Comparison of ENCODE assay signal across 8 mouse cellular contexts in genomic region chr9:46246752-46247324, GRCm38 (mm10). TPM values are rescaled to one million over a fixed set of nuclear protein-coding genes. Genes with fewer than 3 reads are reported as not detected.
DNase-seq lines count a peak whose midpoint lies in the region; ATAC-seq lines count a peak whose summit lies in the region.

No protein-coding gene starts in this region.

- 26% methylated on average over 11 of the region's 11 CpGs for WGBS in forebrain, embryonic 10.5 days
- WGBS in forebrain, embryonic 12.5 days = 31% methylated on average over 11 of the region's 11 CpGs
- WGBS in embryonic facial prominence, embryonic 13.5 days = 28% methylated on average over 11 of the region's 11 CpGs
- 30% methylated on average over 11 of the region's 11 CpGs for WGBS in hindbrain, embryonic 16.5 days

- H3K9me3 ChIP-seq in forebrain, embryonic 10.5 days = no peaks in the 10 kb centered on the region
- H3K9me3 ChIP-seq in forebrain, embryonic 12.5 days = no peaks in the 10 kb centered on the region
- no peaks in the 10 kb centered on the region for H3K9me3 ChIP-seq in embryonic facial prominence, embryonic 13.5 days
- no peaks in the 10 kb centered on the region for H3K9me3 ChIP-seq in hindbrain, embryonic 16.5 days (ENCODE audit: control insufficient read depth, low read length)

- H3K4me3 ChIP-seq in forebrain, embryonic 10.5 days = no peak overlapping the region
- H3K4me3 ChIP-seq in forebrain, embryonic 12.5 days (replicated peaks) = no peak overlapping the region
- no peak overlapping the region for H3K4me3 ChIP-seq in embryonic facial prominence, embryonic 13.5 days
- H3K4me3 ChIP-seq in hindbrain, embryonic 16.5 days (ENCODE audit: low read length) = no peak overlapping the region

- H3K4me2 ChIP-seq in forebrain, embryonic 12.5 days = no peak overlapping the region
- peak overlapping the region; percentile 37 for H3K4me2 ChIP-seq in embryonic facial prominence, embryonic 13.5 days
- peak overlapping the region; percentile 15 for H3K4me2 ChIP-seq in hindbrain, embryonic 16.5 days (ENCODE audit: low read length)

- H3K9ac ChIP-seq in forebrain, embryonic 12.5 days = no peak overlapping the region
- H3K9ac ChIP-seq in embryonic facial prominence, embryonic 13.5 days = 0 out of 2 replicates have a peak overlapping the region, but pooled peaks have one; percentile 21
- no peak overlapping the region for H3K9ac ChIP-seq in hindbrain, embryonic 16.5 days (ENCODE audit: low read depth, low read length)

- 0 out of 2 replicates have a peak, but pooled peaks cover 15% of the 10 kb centered on the region for H3K27me3 ChIP-seq in forebrain, embryonic 10.5 days (ENCODE audit: poor library complexity, severe bottlenecking)
- peaks cover 3% of the 10 kb centered on the region; the same call in 1 of the 2 replicates for H3K27me3 ChIP-seq in forebrain, embryonic 12.5 days
- H3K27me3 ChIP-seq in embryonic facial prominence, embryonic 13.5 days = no peaks in the 10 kb centered on the region
- H3K27me3 ChIP-seq in hindbrain, embryonic 16.5 days (replicated peaks; ENCODE audit: control insufficient read depth, insufficient read depth, low read length) = no peaks in the 10 kb centered on the region

- H3K27ac ChIP-seq in forebrain, embryonic 10.5 days = no peak overlapping the region
- no peak overlapping the region for H3K27ac ChIP-seq in forebrain, embryonic 12.5 days
- no peak overlapping the region for H3K27ac ChIP-seq in embryonic facial prominence, embryonic 13.5 days
- no peak overlapping the region for H3K27ac ChIP-seq in hindbrain, embryonic 16.5 days (ENCODE audit: low read depth, low read length)

- H3K36me3 ChIP-seq in forebrain, embryonic 10.5 days (replicated peaks) = no peaks in the 10 kb centered on the region
- H3K36me3 ChIP-seq in forebrain, embryonic 12.5 days (replicated peaks) = no peaks in the 10 kb centered on the region
- H3K36me3 ChIP-seq in embryonic facial prominence, embryonic 13.5 days = no peaks in the 10 kb centered on the region
- no peaks in the 10 kb centered on the region for H3K36me3 ChIP-seq in hindbrain, embryonic 16.5 days (ENCODE audit: control insufficient read depth, insufficient read depth, low read length)

- peak; percentile 70 for DNase-seq in forebrain, embryonic 10.5 days (ENCODE audit: extremely low spot score, low spot score)
- peak; percentile 74 for DNase-seq in adrenal gland, postnatal 14 days
- peak; percentile 43 to 46 for DNase-seq in layer of hippocampus, postnatal 36 days
- DNase-seq in right cerebral cortex, postnatal 14 days = peak; percentile 68

- no peak for ATAC-seq in forebrain, embryonic 12.5 days (ENCODE audit: low FRiP score)
- ATAC-seq in embryonic facial prominence, embryonic 13.5 days (ENCODE audit: insufficient number of reproducible peaks, insufficient read depth, low FRiP score, low TSS enrichment, low read depth) = no peak
- peak; percentile 89 for ATAC-seq in hindbrain, embryonic 16.5 days
- ATAC-seq in megakaryocyte, adult 5-6 weeks (ENCODE audit: poor library complexity, severe bottlenecking) = peak; percentile 73

- H3K4me1 ChIP-seq in forebrain, embryonic 10.5 days = peaks cover 9% of the 10 kb centered on the region; the same call in 1 of the 2 replicates
- no peaks in the 10 kb centered on the region for H3K4me1 ChIP-seq in forebrain, embryonic 12.5 days
- no peaks in the 10 kb centered on the region for H3K4me1 ChIP-seq in embryonic facial prominence, embryonic 13.5 days
- H3K4me1 ChIP-seq in hindbrain, embryonic 16.5 days (ENCODE audit: control insufficient read depth, insufficient read depth, low read depth, low read length) = no peaks in the 10 kb centered on the region

RNA-seq across cellular contexts. Expression of gene Apoa4, which starts 6.3 kb away (rescaled TPM):
- polyA plus RNA-seq in forebrain, embryonic 10.5 days (2016; fragmentation: Nextera tagmentation; extraction: Ambion mirVana) = not detected in 2 replicates
- not detected in 2 replicates for polyA plus RNA-seq in forebrain, embryonic 12.5 days (2016; fragmentation: Nextera tagmentation; extraction: Ambion mirVana)
- total RNA-seq in adrenal gland, postnatal 14 days (2021) = 0.86 and 4.1 TPM in 2 replicates
- polyA plus RNA-seq in embryonic facial prominence, embryonic 13.5 days (2015; fragmentation: Nextera tagmentation; extraction: Ambion mirVana) = 0.47 TPM in 1 of 2 replicates, not detected in the other
- polyA plus RNA-seq in hindbrain, embryonic 16.5 days (2015; fragmentation: Nextera tagmentation; extraction: Ambion mirVana) = not detected in 2 replicates
- total RNA-seq in layer of hippocampus, postnatal 36 days (2021) = not detected
- not detected in 2 replicates for total RNA-seq in megakaryocyte, adult 5-6 weeks (2015)
- total RNA-seq in megakaryocyte, adult 5-6 weeks (2017) = not detected in 2 replicates

RNA-seq across cellular contexts. Expression of gene Apoc3, which starts 11.4 kb away (rescaled TPM):
- polyA plus RNA-seq in forebrain, embryonic 10.5 days (2016; fragmentation: Nextera tagmentation; extraction: Ambion mirVana) = not detected in 2 replicates
- polyA plus RNA-seq in forebrain, embryonic 12.5 days (2016; fragmentation: Nextera tagmentation; extraction: Ambion mirVana) = not detected in 2 replicates
- total RNA-seq in adrenal gland, postnatal 14 days (2021) = 9.9 and 222 TPM in 2 replicates
- polyA plus RNA-seq in embryonic facial prominence, embryonic 13.5 days (2015; fragmentation: Nextera tagmentation; extraction: Ambion mirVana) = 0.92 TPM in 1 of 2 replicates, not detected in the other
- not detected in 2 replicates for polyA plus RNA-seq in hindbrain, embryonic 16.5 days (2015; fragmentation: Nextera tagmentation; extraction: Ambion mirVana)
- 1 to 10 TPM in 1 of 2 experiments, not detected in 1; 1.4 TPM for total RNA-seq in layer of hippocampus, postnatal 36 days (2021)
- total RNA-seq in megakaryocyte, adult 5-6 weeks (2015) = not detected in 2 replicates
- total RNA-seq in megakaryocyte, adult 5-6 weeks (2017) = not detected in 2 replicates

RNA-seq across cellular contexts. Expression of gene Apoa1, which starts 18.5 kb away (rescaled TPM):
- 0.95 and 1.1 TPM in 2 replicates for polyA plus RNA-seq in forebrain, embryonic 10.5 days (2016; fragmentation: Nextera tagmentation; extraction: Ambion mirVana)
- polyA plus RNA-seq in forebrain, embryonic 12.5 days (2016; fragmentation: Nextera tagmentation; extraction: Ambion mirVana) = 1.1 and 1.6 TPM in 2 replicates
- 163 and 2,505 TPM in 2 replicates for total RNA-seq in adrenal gland, postnatal 14 days (2021)
- polyA plus RNA-seq in embryonic facial prominence, embryonic 13.5 days (2015; fragmentation: Nextera tagmentation; extraction: Ambion mirVana) = 1.3 and 69.1 TPM in 2 replicates
- polyA plus RNA-seq in hindbrain, embryonic 16.5 days (2015; fragmentation: Nextera tagmentation; extraction: Ambion mirVana) = 2.7 and 4.1 TPM in 2 replicates
- total RNA-seq in layer of hippocampus, postnatal 36 days (2021) = not detected
- total RNA-seq in megakaryocyte, adult 5-6 weeks (2015) = not detected in 2 replicates
- not detected in 2 replicates for total RNA-seq in megakaryocyte, adult 5-6 weeks (2017)

RNA-seq across cellular contexts. Expression of gene Apoa5, which starts 21.6 kb away (rescaled TPM):
- polyA plus RNA-seq in forebrain, embryonic 10.5 days (2016; fragmentation: Nextera tagmentation; extraction: Ambion mirVana) = not detected in 2 replicates
- not detected in 2 replicates for polyA plus RNA-seq in forebrain, embryonic 12.5 days (2016; fragmentation: Nextera tagmentation; extraction: Ambion mirVana)
- total RNA-seq in adrenal gland, postnatal 14 days (2021) = 4.7 and 74.9 TPM in 2 replicates
- not detected in 2 replicates for polyA plus RNA-seq in embryonic facial prominence, embryonic 13.5 days (2015; fragmentation: Nextera tagmentation; extraction: Ambion mirVana)
- not detected in 2 replicates for polyA plus RNA-seq in hindbrain, embryonic 16.5 days (2015; fragmentation: Nextera tagmentation; extraction: Ambion mirVana)
- not detected for total RNA-seq in layer of hippocampus, postnatal 36 days (2021)
- total RNA-seq in megakaryocyte, adult 5-6 weeks (2015) = not detected in 2 replicates
- 0.11 TPM in 1 of 2 replicates, not detected in the other for total RNA-seq in megakaryocyte, adult 5-6 weeks (2017)

RNA-seq across cellular contexts. Expression of gene Zpr1, which starts 26.0 kb away (rescaled TPM):
- polyA plus RNA-seq in forebrain, embryonic 10.5 days (2016; fragmentation: Nextera tagmentation; extraction: Ambion mirVana) = 70.9 and 76.7 TPM in 2 replicates
- polyA plus RNA-seq in forebrain, embryonic 12.5 days (2016; fragmentation: Nextera tagmentation; extraction: Ambion mirVana) = 61.4 and 66.2 TPM in 2 replicates
- 44.3 and 52.0 TPM in 2 replicates for total RNA-seq in adrenal gland, postnatal 14 days (2021)
- polyA plus RNA-seq in embryonic facial prominence, embryonic 13.5 days (2015; fragmentation: Nextera tagmentation; extraction: Ambion mirVana) = 51.9 and 53.6 TPM in 2 replicates
- polyA plus RNA-seq in hindbrain, embryonic 16.5 days (2015; fragmentation: Nextera tagmentation; extraction: Ambion mirVana) = 57.8 TPM in 2 replicates
- total RNA-seq in layer of hippocampus, postnatal 36 days (2021) = 10 to 100 TPM; 37.9 to 40.6 TPM
- total RNA-seq in megakaryocyte, adult 5-6 weeks (2015) = 23.5 and 23.8 TPM in 2 replicates
- 26.3 and 28.8 TPM in 2 replicates for total RNA-seq in megakaryocyte, adult 5-6 weeks (2017)

Comparison
In these comparisons a context has a peak if more than half of its experiments do, and no peak if none do; other contexts are left out.
1. ATAC-seq: peak in hindbrain, embryonic 16.5 days (single experiment) and megakaryocyte, adult 5-6 weeks (single experiment); none in forebrain, embryonic 12.5 days (single experiment) and embryonic facial prominence, embryonic 13.5 days (single experiment).
2. Peak in every context shown above with its lines, with median percentiles within 50 percentile points of each other: DNase-seq.